Mouse (Mus musculus) cerebellum, adult 2 months (tissue): ENCODE results near the gene Crat.

Experiments
- CTCF ChIP-seq: fragments of 200-500 bp; IDR thresholded peaks from 2 replicates; pipeline ENCODE4 v1.5.1; 2011; ENCODE audit warnings: low read depth, mild to moderate bottlenecking, control low read depth, low read length, moderate library complexity, borderline replicate concordance; ENCODE audit not compliant: insufficient read depth
- POLR2A ChIP-seq: fragments of 200-500 bp; IDR thresholded peaks from 2 replicates; pipeline ENCODE4 v1.6.1; 2011; ENCODE audit warnings: low read length, control low read depth, borderline replicate concordance; ENCODE audit not compliant: insufficient read depth

DNA sequence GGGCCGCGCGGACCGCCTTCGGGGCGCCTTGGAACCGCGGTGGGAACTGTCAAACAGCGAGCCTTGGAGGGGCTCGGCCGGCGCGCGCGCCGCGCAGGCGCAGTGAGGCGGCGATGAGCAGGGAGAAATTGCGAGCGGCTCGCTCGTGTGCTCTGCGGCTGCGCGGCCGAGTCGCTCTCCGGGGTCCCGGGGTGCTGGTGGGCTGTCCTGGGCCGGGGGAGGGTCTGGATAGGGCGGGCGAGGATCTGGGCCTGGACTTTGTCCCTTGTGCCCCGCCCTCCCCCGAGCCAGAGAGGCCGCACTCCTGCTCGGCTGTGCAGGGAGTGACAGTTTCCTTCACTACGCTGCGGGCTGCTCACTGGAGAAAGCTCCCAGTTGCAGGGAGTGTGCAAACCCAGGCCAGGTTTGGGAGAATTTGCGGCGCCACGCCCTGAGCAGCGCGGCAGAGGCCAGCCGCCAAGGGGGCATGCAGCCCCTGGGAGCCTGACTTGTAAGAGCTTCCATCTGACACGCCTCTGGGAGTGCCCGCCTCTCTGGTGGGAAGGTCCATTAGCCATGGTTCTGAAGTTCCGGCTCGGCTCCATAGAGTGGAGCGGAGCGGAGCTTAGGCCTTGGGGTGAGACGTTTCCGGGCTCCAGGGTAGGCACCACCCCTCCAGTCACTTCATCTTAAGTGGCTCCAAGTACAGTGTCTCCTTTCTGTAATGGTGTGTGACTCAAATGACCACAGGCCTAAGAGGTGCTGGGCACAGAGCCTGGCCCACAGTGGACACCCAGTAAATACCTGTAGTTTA, 22.8 kb downstream of the Crat start:
- TF ChIP-seq CTCF: no peak
- peak; percentile 9; the same call in 1 of the 2 replicates for TF ChIP-seq POLR2A
